9 mouse cellular contexts compared by ENCODE assay signal in genomic region chr11:96345893-96346806, GRCm38 (mm10). TPM values are rescaled to one million over a fixed set of nuclear protein-coding genes. Genes with fewer than 3 reads are reported as not detected.
A peak's percentile ranks its signal among the peaks of the same experiment; 100 is the strongest.
DNase-seq lines count a peak whose midpoint lies in the region; ATAC-seq and TF ChIP-seq lines count a peak whose summit lies in the region.
"Had no signal": no experiment of that assay in that cellular context is flagged by ENCODE, and none has a peak within 500 bp of the region (broad histone marks: within the 10 kb centered on the region; RNA-seq: fewer than 3 reads in every experiment).

No protein-coding gene starts in this region.

- no peak overlapping the region for H3K4me2 ChIP-seq in embryonic facial prominence, embryonic 13.5 days
- peak overlapping the region; percentile 90 for H3K4me2 ChIP-seq in kidney, embryonic 16.5 days (replicated peaks; ENCODE audit: low read depth, low read length)
- peak overlapping the region; percentile 96 for H3K4me2 ChIP-seq in neural tube, embryonic 13.5 days
- H3K4me2 ChIP-seq: midbrain, embryonic 13.5 days had no signal

- H3K9ac ChIP-seq in embryonic facial prominence, embryonic 13.5 days, result no peak overlapping the region
- H3K9ac ChIP-seq in kidney, embryonic 16.5 days (replicated peaks; ENCODE audit: low read length), result peak overlapping the region; percentile 68
- peak overlapping the region; percentile 100 for H3K9ac ChIP-seq in neural tube, embryonic 13.5 days
- H3K9ac ChIP-seq: midbrain, embryonic 13.5 days had no signal

- no peak for TF ChIP-seq POLR2A in lung, adult 2 months (IDR thresholded peaks at IDR 0.05; ENCODE audit: borderline replicate concordance, extremely low read depth, low read depth, low read length)

- H3K27ac ChIP-seq in embryonic facial prominence, embryonic 13.5 days, result no peak overlapping the region
- H3K27ac ChIP-seq in kidney, embryonic 16.5 days (ENCODE audit: low read length), result peak overlapping the region; percentile 99
- H3K27ac ChIP-seq in neural tube, embryonic 13.5 days (replicated peaks), result peak overlapping the region; percentile 100
- H3K27ac ChIP-seq: midbrain, embryonic 13.5 days had no signal

- H3K4me1 ChIP-seq in lung, adult 2 months (ENCODE audit: control insufficient read depth, insufficient read depth, low read length), result 0 out of 2 replicates have a peak, but pooled peaks cover 5% of the 10 kb centered on the region
- H3K4me1 ChIP-seq in embryonic facial prominence, embryonic 13.5 days, result 0 out of 2 replicates have a peak, but pooled peaks cover 4% of the 10 kb centered on the region
- peaks cover 93% of the 10 kb centered on the region for H3K4me1 ChIP-seq in kidney, embryonic 16.5 days (ENCODE audit: insufficient read depth, low read length)
- H3K4me1 ChIP-seq in neural tube, embryonic 13.5 days (replicated peaks), result peaks cover 95% of the 10 kb centered on the region

- H3K9me3 ChIP-seq in embryonic facial prominence, embryonic 13.5 days, result no peaks in the 10 kb centered on the region
- no peaks in the 10 kb centered on the region for H3K9me3 ChIP-seq in kidney, embryonic 16.5 days (ENCODE audit: low read length)
- H3K9me3 ChIP-seq in neural tube, embryonic 13.5 days, result no peaks in the 10 kb centered on the region
- H3K9me3 ChIP-seq: midbrain, embryonic 13.5 days had no signal

- peaks cover 98% of the 10 kb centered on the region for H3K27me3 ChIP-seq in embryonic facial prominence, embryonic 13.5 days
- H3K27me3 ChIP-seq in kidney, embryonic 16.5 days (ENCODE audit: insufficient read depth, low read length), result no peaks in the 10 kb centered on the region
- H3K27me3 ChIP-seq in neural tube, embryonic 13.5 days, result no peaks in the 10 kb centered on the region

- ATAC-seq in embryonic facial prominence, embryonic 13.5 days (ENCODE audit: insufficient number of reproducible peaks, insufficient read depth, low FRiP score, low TSS enrichment, low read depth), result no peak
- ATAC-seq in kidney, embryonic 16.5 days (ENCODE audit: low FRiP score, low TSS enrichment), result no peak
- ATAC-seq in neural tube, embryonic 13.5 days (ENCODE audit: low read depth), result no peak
- ATAC-seq in erythroid progenitor cell, adult 5-6 weeks (replicated peaks; ENCODE audit: low FRiP score, poor library complexity, severe bottlenecking), result no peak
- ATAC-seq: midbrain, embryonic 13.5 days had no signal

- H3K4me3 ChIP-seq in lung, adult 2 months (replicated peaks; ENCODE audit: extremely low read depth, low read depth, low read length), result peak overlapping the region; percentile 11
- 0 out of 2 replicates have a peak overlapping the region, but pooled peaks have one; percentile 10 for H3K4me3 ChIP-seq in embryonic facial prominence, embryonic 13.5 days
- H3K4me3 ChIP-seq in kidney, embryonic 16.5 days (ENCODE audit: low read length), result peak overlapping the region; percentile 37
- peak overlapping the region; percentile 99 for H3K4me3 ChIP-seq in neural tube, embryonic 13.5 days
- H3K4me3 ChIP-seq: midbrain, embryonic 13.5 days had no signal

- TF ChIP-seq CTCF in lung, adult 2 months (IDR thresholded peaks at IDR 0.05; ENCODE audit: insufficient read depth, low read length), result no peak

- DNase-seq in lung, adult 2 months, result no peak
- no peak for DNase-seq in lung, adult 18-20 months
- DNase-seq in right cerebral cortex, adult 2 months (ENCODE audit: low spot score in 2 of 2), result no peak
- DNase-seq in T-cell, adult 2 months (ENCODE audit: low spot score), result no peak

- no peaks in the 10 kb centered on the region for H3K36me3 ChIP-seq in embryonic facial prominence, embryonic 13.5 days
- H3K36me3 ChIP-seq in kidney, embryonic 16.5 days (ENCODE audit: insufficient read depth, low read length), result peaks cover 28% of the 10 kb centered on the region
- peaks cover 33% of the 10 kb centered on the region for H3K36me3 ChIP-seq in neural tube, embryonic 13.5 days
- H3K36me3 ChIP-seq: midbrain, embryonic 13.5 days had no signal

- WGBS in lung, adult 2 months, result 30% methylated on average over 45 of the region's 45 CpGs
- whole genome bisulfite sequencing in embryonic facial prominence, embryonic 13.5 days, result 2% methylated on average over 45 of the region's 45 CpGs
- 11% methylated on average over 45 of the region's 45 CpGs for WGBS in kidney, embryonic 16.5 days
- 2% methylated on average over 45 of the region's 45 CpGs for WGBS in neural tube, embryonic 13.5 days

RNA-seq across cellular contexts. Expression of gene Hoxb2, which starts 4.2 kb away (rescaled TPM):
- 19.7 and 24.7 TPM in 2 replicates for polyA plus RNA-seq in lung, adult 2 months (2012; rRNA removed)
- 0.28 and 0.52 TPM in 2 replicates for polyA plus RNA-seq in embryonic facial prominence, embryonic 13.5 days (2015; fragmentation: Nextera tagmentation; extraction: Ambion mirVana)
- 34.4 and 36.1 TPM in 2 replicates for polyA plus RNA-seq in kidney, embryonic 16.5 days (2015; fragmentation: Nextera tagmentation; extraction: Ambion mirVana)
- 63.0 and 67.1 TPM in 2 replicates for polyA plus RNA-seq in neural tube, embryonic 13.5 days (2015; fragmentation: Nextera tagmentation; extraction: Ambion mirVana)
- not detected in 2 replicates for total RNA-seq in erythroid progenitor cell, adult 5-6 weeks (2015; ENCODE audit: low replicate concordance)
- total RNA-seq in erythroid progenitor cell, adult 5-6 weeks (2017; ENCODE audit: low replicate concordance), result 1.0 TPM in 1 of 2 replicates, not detected in the other

RNA-seq across cellular contexts. Expression of gene Hoxb1, which starts 19.4 kb away (rescaled TPM):
- not detected in 2 replicates for polyA plus RNA-seq in lung, adult 2 months (2012; rRNA removed)
- not detected in 2 replicates for polyA plus RNA-seq in embryonic facial prominence, embryonic 13.5 days (2015; fragmentation: Nextera tagmentation; extraction: Ambion mirVana)
- 0.08 and 0.12 TPM in 2 replicates for polyA plus RNA-seq in kidney, embryonic 16.5 days (2015; fragmentation: Nextera tagmentation; extraction: Ambion mirVana)
- 1.2 and 1.6 TPM in 2 replicates for polyA plus RNA-seq in neural tube, embryonic 13.5 days (2015; fragmentation: Nextera tagmentation; extraction: Ambion mirVana)
- not detected in 2 replicates for total RNA-seq in erythroid progenitor cell, adult 5-6 weeks (2015; ENCODE audit: low replicate concordance)
- total RNA-seq in erythroid progenitor cell, adult 5-6 weeks (2017; ENCODE audit: low replicate concordance), result not detected in 2 replicates
- polyA plus RNA-seq: midbrain, embryonic 13.5 days had no signal

RNA-seq across cellular contexts. Expression of gene Hoxb3, which starts 23.0 kb away (rescaled TPM):
- polyA plus RNA-seq in lung, adult 2 months (2012; rRNA removed), result 11.0 and 13.2 TPM in 2 replicates
- polyA plus RNA-seq in embryonic facial prominence, embryonic 13.5 days (2015; fragmentation: Nextera tagmentation; extraction: Ambion mirVana), result not detected in 2 replicates
- 3.7 and 4.3 TPM in 2 replicates for polyA plus RNA-seq in kidney, embryonic 16.5 days (2015; fragmentation: Nextera tagmentation; extraction: Ambion mirVana)
- 12.8 and 14.7 TPM in 2 replicates for polyA plus RNA-seq in neural tube, embryonic 13.5 days (2015; fragmentation: Nextera tagmentation; extraction: Ambion mirVana)
- total RNA-seq in erythroid progenitor cell, adult 5-6 weeks (2015; ENCODE audit: low replicate concordance), result not detected in 2 replicates
- not detected in 2 replicates for total RNA-seq in erythroid progenitor cell, adult 5-6 weeks (2017; ENCODE audit: low replicate concordance)

RNA-seq across cellular contexts. Expression of gene Hoxb4, which starts 28.1 kb away (rescaled TPM):
- 9.9 and 12.5 TPM in 2 replicates for polyA plus RNA-seq in lung, adult 2 months (2012; rRNA removed)
- polyA plus RNA-seq in embryonic facial prominence, embryonic 13.5 days (2015; fragmentation: Nextera tagmentation; extraction: Ambion mirVana), result 0.13 TPM in 1 of 2 replicates, not detected in the other
- polyA plus RNA-seq in kidney, embryonic 16.5 days (2015; fragmentation: Nextera tagmentation; extraction: Ambion mirVana), result 4.1 and 6.2 TPM in 2 replicates
- polyA plus RNA-seq in neural tube, embryonic 13.5 days (2015; fragmentation: Nextera tagmentation; extraction: Ambion mirVana), result 7.5 and 8.7 TPM in 2 replicates
- total RNA-seq in erythroid progenitor cell, adult 5-6 weeks (2015; ENCODE audit: low replicate concordance), result 1.3 TPM in 1 of 2 replicates, not detected in the other
- total RNA-seq in erythroid progenitor cell, adult 5-6 weeks (2017; ENCODE audit: low replicate concordance), result not detected in 2 replicates
- polyA plus RNA-seq: midbrain, embryonic 13.5 days had no signal

RNA-seq across cellular contexts. Expression of gene Hoxb5, which starts 43.0 kb away (rescaled TPM):
- 12.1 and 15.6 TPM in 2 replicates for polyA plus RNA-seq in lung, adult 2 months (2012; rRNA removed)
- polyA plus RNA-seq in embryonic facial prominence, embryonic 13.5 days (2015; fragmentation: Nextera tagmentation; extraction: Ambion mirVana), result 6.0 TPM in 1 of 2 replicates, not detected in the other
- polyA plus RNA-seq in kidney, embryonic 16.5 days (2015; fragmentation: Nextera tagmentation; extraction: Ambion mirVana), result 19.2 and 24.3 TPM in 2 replicates
- polyA plus RNA-seq in neural tube, embryonic 13.5 days (2015; fragmentation: Nextera tagmentation; extraction: Ambion mirVana), result 67.1 and 88.3 TPM in 2 replicates
- not detected in 2 replicates for total RNA-seq in erythroid progenitor cell, adult 5-6 weeks (2015; ENCODE audit: low replicate concordance)
- total RNA-seq in erythroid progenitor cell, adult 5-6 weeks (2017; ENCODE audit: low replicate concordance), result not detected in 2 replicates

Comparison
In these comparisons a context has a peak if more than half of its experiments do, and no peak if none do; other contexts are left out.
1. H3K4me3 ChIP-seq: peak in every context shown above with its lines; median percentile 99 in neural tube, embryonic 13.5 days; 37 in kidney, embryonic 16.5 days; 11 in lung, adult 2 months; 10 in embryonic facial prominence, embryonic 13.5 days.
2. RNA of gene Hoxb2, which starts 4.2 kb away (polyA plus RNA-seq): 63.0 to 67.1 TPM in neural tube, embryonic 13.5 days, 34.4 to 36.1 TPM in kidney, embryonic 16.5 days and 19.7 to 24.7 TPM in lung, adult 2 months; 0.28 to 0.52 TPM in embryonic facial prominence, embryonic 13.5 days; every median in the first group is over 10 times any median in the second.